Mouse (Mus musculus) heart, postnatal 14 days (tissue): ENCODE measurements around the gene Egln1. TPM values are rescaled to one million over a fixed set of nuclear protein-coding genes. Genes with fewer than 3 reads are reported as not detected.

Source experiments
- DNase-seq, 2 experiments: peaks; one replicate each; pipeline ENCODE4 v3.0.0; 2021 to 2022
- intact Hi-C: fragments of 180-260 bp; cut with DNase I; formaldehyde crosslinking; loops from one replicate; pipeline ENCODE4 v1.15.1; 2025
- long read RNA-seq, 2 experiments: library from polyadenylated mRNA; stranded (forward); transcript quantifications; one replicate each; pipeline ENCODE4 v2.0.0; 2021
- total RNA-seq, 2 experiments: library from RNA; stranded (reverse); gene quantifications; 2 replicates each; pipeline ENCODE4 v1.2.3; 2021

Egln1 gene
- total RNA-seq: 100 to 1,000 TPM; 178 to 190 TPM
- long read RNA-seq, experiment 1, transcript Egln1-201 (5 exons, 3,594 nt): major isoform, 498 of 547 reads
- long read RNA-seq, experiment 1, partial matches to known transcripts: 17 of 547 reads
- long read RNA-seq, experiment 1, other reads (novel, unspliced or antisense): 32 of 547 reads
- long read RNA-seq, experiment 2, transcript Egln1-201 (5 exons, 3,594 nt): major isoform, 402 of 447 reads
- long read RNA-seq, experiment 2, partial matches to known transcripts: 2 of 447 reads
- long read RNA-seq, experiment 2, other reads (novel, unspliced or antisense): 43 of 447 reads

GRCm38 (mm10) chr8:124949209-124950068 is at the start of gene Egln1:
Gene Egln1, minus strand, starts transcription at chr8:124949324.
- intact Hi-C loops: loop anchor here (2.0 to 5.0 kb wide), 3 partner anchors 53 to 83 kb away; partner anchors contain the start of genes Exoc8, Sprtn and Tsnax
- peak; percentile 85 to 94 for DNase-seq

DNA sequence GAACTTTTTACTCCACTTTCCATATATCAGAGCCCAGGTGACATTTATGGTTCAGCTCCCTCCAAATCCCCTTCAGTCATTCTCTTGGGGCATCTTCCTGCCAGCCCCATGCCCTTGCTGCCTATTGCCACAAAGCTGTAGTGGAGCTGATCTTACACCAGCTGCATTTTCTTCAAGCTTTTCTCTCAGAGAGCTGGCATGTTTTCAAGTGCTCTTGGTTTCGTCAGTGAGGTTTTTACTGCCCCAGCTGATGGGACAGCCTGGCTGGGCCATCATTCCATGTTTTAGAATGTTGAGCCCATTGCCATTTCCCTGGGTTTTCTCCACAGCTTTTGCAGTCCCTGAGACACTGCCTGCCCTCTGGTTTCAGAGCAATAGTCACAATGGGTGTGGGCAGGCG is 46.7 kb upstream of the Egln1 start:
- no peak for DNase-seq
- intact Hi-C loops: no loop called here

- DNase-seq: no peak
- intact Hi-C loops: no loop called here
Measured at GRCm38 (mm10) chr8:124991668-124991926, 42.5 kb upstream of the Egln1 start.

DNA sequence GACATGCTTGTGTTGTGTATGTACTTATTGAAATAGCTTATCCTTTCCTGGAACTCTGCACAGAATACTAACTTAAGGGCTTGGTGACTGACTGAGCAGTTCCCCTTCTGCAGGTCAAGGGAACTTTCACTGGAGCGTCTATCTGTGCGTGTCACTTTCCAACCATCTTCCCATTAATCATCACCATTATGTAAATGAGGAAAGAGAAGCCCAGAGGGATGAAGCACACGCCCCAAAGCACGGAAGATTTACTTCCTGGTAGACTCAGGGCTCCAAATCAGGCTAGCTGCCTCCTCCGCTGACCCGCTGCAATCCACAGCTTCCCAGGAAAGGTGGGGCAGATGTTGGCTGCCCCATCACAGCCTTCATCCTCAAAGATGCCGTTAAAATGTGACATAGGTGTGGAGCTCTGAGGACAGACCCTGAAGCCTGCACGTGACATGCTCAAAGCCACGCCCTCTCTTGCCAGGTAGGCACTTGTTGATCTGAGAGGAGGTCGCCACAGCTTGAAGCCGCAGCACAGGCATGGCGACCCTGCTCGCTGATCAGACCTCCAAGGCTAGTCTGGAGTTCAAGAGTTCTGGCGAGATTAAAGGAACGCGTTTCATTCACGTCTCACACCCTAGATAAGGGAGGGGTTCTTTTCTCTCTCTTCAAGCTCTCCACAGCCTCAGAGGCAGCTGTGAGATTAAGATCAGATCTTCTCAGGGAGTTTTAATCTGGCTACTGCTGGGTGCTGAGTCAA is 42.0 kb upstream of the Egln1 start:
- DNase-seq: no peak
- intact Hi-C loops: no loop called here

DNA sequence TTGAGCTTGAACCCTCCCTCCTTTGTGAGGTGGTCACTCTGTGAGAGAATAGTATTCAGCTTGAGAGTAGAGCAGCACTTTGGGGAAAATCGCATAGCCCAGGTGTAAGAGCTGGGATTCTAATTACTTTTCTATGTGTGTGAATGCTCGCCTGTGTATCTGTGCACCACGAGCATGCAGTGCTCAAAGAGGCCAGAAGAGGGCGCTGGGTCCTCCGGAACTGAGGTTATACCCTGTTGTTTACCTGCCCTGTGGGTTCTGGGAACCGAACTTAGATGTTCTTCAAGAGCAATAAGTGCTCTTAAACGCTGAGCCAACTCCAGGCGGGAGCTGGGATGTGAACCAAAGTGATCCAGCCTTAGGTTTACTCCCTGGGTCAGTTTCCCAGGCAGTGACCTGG is 31.7 kb upstream of the Egln1 start:
- no peak for DNase-seq
- intact Hi-C loops: no loop called here

DNA sequence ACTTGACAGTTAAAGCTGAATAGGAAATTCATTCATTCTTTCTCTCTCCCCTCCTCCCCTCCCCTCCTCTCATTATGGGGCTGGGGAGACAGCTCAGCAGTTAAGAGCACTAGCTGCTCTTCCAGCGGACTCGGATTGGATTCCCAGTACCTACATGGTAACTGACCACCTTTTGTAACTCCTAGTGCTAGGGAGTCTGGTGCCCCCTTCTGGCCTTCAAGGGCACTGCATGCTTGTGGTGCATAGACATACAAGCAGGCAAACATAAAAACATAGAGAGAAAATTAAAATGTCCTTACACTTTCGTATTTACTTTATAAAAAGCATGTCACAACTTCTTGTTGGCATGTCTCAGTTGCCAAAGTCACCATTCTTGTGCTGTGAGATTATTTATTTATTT is 30.9 kb upstream of the Egln1 start:
- no peak for DNase-seq
- intact Hi-C loops: no loop called here

DNA sequence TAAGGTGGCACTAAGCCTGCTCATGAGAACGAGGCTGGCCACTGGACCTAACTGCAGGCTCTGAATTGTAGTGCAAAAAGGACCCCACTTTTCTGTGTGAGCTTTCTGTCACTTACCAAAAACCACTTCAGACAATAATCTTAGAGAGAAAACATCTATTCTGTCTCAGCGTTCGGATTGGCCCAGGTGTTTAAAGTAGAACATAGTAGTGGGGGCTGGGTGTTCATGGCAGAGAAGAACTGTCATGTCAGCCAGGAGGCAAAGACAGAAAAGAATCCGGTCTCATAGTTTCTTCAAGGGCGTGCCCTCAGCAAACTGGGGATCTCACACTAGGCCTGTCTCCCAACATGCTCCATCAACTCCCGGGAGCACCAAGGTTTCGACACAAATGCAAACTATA is 28.9 kb upstream of the Egln1 start:
- DNase-seq: no peak
- intact Hi-C loops: no loop called here

- intact Hi-C loops: no loop called here
- no peak for DNase-seq
Measured at GRCm38 (mm10) chr8:124976211-124976610, 27.1 kb upstream of the Egln1 start.

DNA sequence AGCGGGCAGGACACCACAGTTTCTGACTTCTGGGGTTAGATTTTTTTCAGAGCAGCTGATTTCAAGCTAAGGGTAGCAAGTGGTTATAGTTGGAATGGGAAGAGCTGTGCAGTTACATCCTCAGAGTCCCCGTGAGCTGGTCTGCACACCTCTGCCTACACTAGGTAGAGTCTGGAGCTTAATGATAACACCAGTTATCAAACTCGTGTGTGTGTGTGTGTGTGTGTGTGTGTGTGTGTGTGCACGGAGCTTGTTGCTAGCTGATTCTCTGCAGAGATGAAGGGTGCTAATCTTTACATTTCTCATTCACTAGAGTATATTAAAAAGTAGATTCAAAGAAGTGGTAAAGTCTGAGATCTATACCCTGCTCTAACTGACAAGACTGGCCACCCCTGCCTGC is 25.1 kb upstream of the Egln1 start:
- intact Hi-C loops: no loop called here
- DNase-seq: no peak

DNA sequence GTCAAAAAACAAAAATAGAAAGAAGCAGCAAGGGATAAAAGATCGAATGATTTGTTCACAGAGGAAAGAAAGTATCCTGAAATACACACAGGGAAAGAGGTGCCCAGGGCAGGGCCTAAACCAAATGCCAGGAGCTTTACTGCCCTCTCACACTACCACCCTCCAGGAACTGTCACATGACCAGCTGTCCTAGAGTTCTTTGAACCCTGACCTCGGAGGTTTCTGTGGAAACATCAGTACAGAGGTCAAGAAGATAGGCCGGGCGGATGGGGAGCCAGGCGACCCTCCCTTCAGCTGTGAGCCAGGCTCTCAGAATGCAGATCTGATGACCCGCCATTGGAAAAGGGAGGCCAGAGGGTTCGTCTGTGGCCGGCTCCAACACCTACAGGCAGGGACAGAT is 24.1 kb upstream of the Egln1 start:
- intact Hi-C loops: no loop called here
- no peak for DNase-seq

- DNase-seq: no peak
- intact Hi-C loops: no loop called here
Measured at GRCm38 (mm10) chr8:124970312-124970933, 21.3 kb upstream of the Egln1 start.

DNA sequence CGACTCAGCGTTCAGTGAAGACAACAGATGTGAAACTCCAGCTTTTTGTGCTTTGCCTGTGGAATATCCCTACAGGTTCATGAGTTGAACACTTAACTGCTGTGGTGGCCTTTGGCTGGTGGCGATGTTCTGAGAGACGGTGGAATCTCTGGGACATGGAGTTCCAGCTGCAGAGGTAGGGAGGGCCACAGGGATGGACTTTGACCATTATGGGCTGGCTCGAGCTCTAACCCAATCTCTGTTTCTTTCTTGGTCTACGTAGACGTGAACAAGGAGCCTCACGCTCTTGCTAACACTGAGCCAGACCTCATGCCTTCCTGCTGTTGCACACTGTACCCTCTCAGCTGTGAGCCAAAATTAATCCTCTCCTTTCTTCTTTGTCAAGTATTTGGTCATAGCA is 15.8 kb upstream of the Egln1 start:
- DNase-seq: no peak
- intact Hi-C loops: no loop called here

- no peak for DNase-seq
- intact Hi-C loops: no loop called here
Measured at GRCm38 (mm10) chr8:124963246-124963645, 14.1 kb upstream of the Egln1 start.

DNA sequence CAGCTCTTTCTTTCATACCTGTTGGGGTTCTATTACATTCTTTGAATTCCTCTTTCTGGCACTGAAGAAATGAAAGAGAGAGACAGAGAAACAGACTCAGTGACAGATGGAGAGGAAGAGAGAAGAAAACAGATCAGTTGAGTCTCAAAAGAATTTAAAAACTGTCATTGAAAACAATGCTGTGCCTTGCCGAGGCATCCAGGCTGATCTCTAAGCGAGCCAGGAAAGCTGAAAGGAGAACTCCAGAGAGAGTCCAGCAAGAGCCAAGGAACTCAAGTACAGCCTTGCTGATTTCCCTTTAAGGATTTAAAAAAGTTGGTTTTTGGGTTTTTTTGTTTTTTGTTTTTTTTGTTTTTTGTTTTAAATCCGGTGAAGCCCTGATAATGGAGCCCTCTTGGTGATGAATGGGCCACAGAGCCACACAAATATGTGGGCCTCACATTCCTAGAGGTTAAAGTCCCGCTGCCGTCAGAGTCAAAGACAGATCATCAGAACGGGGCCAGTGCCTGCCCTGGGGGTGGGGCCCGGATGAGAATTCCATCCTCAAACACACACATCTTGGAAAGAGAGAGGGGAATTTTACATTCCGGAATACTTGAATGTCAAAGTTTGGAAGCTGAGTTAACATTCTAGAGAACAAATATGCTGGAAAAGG is 11.2 kb upstream of the Egln1 start:
- no peak for DNase-seq
- intact Hi-C loops: no loop called here

DNA sequence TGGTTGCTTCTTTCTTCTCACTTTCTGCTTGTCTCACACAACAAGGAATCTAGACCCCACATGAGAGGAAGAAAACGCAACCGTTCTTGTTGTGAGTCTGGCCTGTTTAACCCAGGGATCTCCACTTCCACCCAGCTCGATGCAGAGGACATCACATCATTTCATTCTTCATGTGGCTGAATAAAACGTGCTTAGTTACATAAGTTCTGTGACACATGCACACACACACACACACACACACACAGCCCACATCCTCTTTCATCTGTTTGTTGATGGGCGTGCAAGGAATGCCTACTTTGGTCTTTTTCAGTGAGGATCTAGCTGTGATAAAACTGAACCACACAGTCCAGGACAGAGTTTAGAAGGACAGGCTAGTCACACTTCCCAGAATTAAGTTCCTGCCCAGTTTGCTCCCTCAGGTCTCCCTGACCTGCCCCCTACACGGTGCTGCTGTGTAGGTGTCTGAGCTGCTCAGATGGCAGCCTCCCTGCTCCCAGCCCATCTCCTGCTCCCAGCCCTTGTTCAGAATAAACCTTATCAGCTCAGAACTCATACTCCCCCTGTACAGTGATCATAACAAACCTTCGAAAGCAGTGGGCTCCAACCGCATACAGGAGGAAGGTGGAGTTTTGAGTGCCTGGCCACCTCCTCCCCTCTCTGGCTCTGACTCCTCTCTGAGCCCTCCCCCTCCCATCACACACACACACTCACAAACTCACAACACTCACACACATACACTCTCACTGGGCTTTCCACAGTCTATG is 10.5 kb upstream of the Egln1 start:
- intact Hi-C loops: no loop called here
- DNase-seq: no peak

- DNase-seq: no peak
- intact Hi-C loops: no loop called here
Measured at GRCm38 (mm10) chr8:124954572-124955082, 5.5 kb upstream of the Egln1 start.

GRCm38 (mm10) chr8:124953188-124953587 is 4.1 kb upstream of the Egln1 start:
- DNase-seq: peak in 1 of 2 experiments; percentile 37
- intact Hi-C loops: no loop called here

GRCm38 (mm10) chr8:124950865-124951264 is 1.7 kb upstream of the Egln1 start:
- intact Hi-C loops: loop anchor here (2.0 kb wide), 1 partner anchor 62 kb away; the partner anchor contains the start of gene Tsnax
- DNase-seq: no peak

DNA sequence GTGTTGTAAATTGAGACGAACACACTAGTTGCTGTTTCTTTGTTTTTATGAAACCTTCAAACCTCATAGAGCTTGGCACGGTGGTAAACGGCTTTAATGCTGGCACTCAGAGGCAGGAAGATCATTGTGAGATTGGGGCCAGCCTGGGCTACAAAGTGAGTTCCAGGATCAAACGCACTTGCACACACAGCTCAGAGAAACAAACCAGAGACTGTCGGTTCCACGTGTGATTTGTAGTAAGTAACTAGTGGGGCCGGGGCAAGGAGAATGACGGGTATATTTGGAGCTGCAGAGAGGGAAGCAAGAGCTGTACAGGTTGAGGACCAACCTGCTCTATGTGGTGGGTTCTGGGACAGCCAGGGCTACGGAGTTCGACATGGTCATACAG is 939 bp upstream of the Egln1 start:
- DNase-seq: no peak
- intact Hi-C loops: loop anchor here (2.0 kb wide), 1 partner anchor 63 kb away; the partner anchor contains the start of gene Tsnax
